Mouse (Mus musculus): ENCODE data around the gene Usp6nl. TPM values are rescaled to one million over a fixed set of nuclear protein-coding genes. Genes with fewer than 3 reads are reported as not detected.

The Usp6nl gene
- polyA plus RNA-seq, 2 experiments from 2014 or later, result 6.1 to 7.1 TPM

DNA sequence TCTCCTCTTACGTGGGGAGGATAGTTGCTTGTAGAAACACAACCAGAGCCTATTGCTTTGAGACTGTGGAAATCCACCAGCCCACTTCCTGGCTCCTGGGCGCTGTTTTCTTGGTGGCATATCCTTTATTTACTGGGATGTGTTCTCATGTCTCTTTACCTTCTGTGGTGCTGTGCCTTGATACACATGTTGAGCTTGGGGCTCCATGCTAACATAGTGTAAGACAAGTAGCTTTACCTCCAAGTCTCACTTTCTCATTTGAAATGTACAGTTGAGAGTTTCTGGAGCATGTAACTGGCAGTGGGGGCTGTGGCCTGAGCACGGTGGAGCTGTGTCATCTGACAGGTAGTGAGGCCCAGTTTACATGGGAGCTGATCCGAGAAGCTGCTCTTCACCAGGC is 54.5 kb downstream of the Usp6nl start:
- ATAC-seq, result no peak

GRCm38 (mm10) chr2:6378590-6379205 is 56.2 kb downstream of the Usp6nl start:
- ATAC-seq, result peak; percentile 10

DNA sequence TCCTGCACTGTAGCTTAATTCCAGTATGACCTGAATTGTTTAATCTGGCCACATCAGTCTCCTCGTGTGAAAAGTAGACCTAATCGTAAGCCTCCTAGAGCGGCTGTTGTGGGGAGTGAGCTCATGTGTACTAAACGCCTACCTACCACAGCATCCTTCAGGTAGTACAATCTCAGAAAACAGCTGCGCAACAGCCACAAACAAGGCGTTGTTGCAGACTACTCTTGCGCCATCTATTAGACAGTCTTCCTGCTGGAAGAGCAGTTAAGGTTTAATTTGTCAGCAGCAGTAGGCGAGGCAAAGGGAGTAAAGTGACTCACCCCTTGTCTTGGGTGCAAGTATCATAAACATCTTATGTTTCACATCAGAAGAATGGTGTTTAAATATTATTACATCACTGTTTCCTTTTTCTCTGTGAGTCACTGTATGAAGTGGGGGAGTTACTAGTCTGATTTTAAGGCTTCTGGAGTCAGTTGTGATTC is 57.3 kb downstream of the Usp6nl start:
- ATAC-seq, result peak; percentile 58

DNA sequence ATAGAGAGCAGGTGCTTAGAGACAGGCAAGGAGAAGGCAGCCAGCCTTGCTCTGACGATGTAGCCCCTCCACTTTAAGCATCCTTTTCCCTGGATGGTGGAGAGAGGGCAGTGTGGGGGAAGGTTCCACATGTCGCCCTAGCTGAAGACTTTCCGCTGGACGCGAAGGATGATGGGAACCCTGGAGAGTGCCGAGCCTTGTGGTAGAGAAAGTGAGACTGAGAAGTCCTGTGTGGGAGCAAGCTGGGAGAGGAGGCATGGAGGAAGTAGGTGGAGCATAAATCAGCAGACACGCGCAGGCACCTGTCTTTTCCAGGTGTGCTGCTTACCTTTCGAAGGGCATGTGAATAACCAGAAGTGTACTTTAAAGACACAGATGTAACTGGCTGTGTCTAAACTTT is 57.9 kb downstream of the Usp6nl start:
- ATAC-seq, result no peak

GRCm38 (mm10) chr2:6384407-6385146 is 62.1 kb downstream of the Usp6nl start:
- no peak for ATAC-seq

DNA sequence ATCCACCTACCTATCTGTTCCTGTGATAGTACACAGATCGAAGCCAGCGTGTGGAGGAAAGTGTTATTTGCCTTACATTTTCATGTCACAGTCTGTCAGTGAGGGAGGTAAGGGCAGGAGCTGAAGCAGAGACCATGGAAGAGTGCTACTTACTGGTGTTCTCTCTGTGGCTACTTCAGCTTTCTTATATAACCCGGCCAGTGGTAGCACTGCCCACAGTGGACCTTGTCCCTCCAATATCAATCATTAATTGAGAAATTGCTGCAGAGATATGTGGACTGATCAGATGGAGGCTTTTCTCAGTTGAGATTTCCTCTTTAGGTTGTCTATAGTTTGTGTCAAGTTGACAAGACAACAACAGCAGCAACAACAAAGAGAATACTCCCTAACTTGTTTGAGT is 66.7 kb downstream of the Usp6nl start:
- no peak for ATAC-seq

- peak; percentile 54 for ATAC-seq
These were observed 68.8 kb downstream of the Usp6nl start for GRCm38 (mm10) chr2:6391261-6391660.

GRCm38 (mm10) chr2:6391940-6392339 is 69.5 kb downstream of the Usp6nl start:
- ATAC-seq, result no peak

- peak; percentile 91 for ATAC-seq
These were observed 73.6 kb downstream of the Usp6nl start for GRCm38 (mm10) chr2:6395851-6396625.

DNA sequence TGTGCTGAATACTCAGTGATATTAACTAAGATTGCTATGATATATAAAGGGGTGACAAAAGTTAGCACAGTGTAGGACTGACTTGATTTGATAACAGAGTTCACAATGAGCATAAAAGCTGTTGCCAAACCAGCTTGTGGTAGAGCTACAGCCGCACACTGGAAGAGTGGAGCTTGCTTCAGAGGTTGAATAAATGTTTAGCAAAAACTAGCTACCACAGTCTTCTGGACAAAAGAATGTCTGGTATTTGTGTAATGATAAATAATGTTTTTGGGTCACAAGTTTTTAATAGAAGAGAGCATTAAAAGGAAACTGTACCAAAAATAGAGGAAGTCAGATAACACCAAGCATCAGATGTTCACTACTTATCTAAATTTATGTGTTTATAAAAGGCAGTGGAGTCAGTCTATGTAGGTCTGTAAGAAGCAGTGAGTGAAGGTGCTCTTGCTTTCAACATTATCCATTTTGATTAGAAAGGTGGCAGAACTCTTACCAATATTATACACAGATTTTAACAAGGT is 74.2 kb downstream of the Usp6nl start:
- ATAC-seq, result no peak

GRCm38 (mm10) chr2:6397166-6397565 is 74.7 kb downstream of the Usp6nl start:
- no peak for ATAC-seq

DNA sequence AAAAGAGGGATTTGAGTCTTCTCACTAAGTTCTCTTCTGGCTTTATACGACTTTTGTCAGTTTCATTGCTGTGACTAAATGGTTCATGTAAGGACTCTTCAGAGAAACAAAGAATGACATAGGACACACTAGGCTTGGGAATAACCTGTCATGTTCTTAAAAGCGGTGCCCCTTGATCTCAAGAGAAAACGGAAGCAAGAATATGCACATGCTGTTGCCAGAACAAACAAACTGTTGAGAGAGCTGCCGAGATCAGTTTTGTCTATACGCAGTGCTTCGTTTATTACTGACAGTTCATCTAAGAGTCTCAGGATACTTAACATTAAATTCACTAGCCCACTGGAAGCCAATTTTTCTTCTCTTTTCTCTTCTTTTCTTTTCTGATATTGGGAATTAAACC is 76.4 kb downstream of the Usp6nl start:
- no peak for ATAC-seq

- ATAC-seq, result no peak
These were observed 78.6 kb downstream of the Usp6nl start for GRCm38 (mm10) chr2:6401039-6401438.

DNA sequence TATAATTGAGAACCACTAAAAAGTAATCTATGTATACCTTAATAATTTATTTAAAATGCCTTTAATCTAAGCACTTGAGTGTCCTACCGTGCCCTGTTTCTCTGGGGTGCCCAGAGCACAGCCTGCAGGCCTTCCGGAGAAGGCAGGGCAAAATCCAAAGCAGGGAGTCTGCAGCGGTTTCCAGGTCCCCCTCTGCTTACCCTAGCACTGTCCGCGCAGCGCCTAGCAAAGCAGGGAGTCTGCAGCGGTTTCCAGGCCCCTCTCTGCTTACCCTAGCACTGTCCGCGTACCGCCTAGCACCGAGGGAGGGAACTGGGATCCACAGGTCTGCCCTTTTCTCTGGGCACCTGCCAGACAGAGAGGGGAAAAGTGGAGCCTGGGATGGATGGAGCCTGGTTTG is 80.9 kb downstream of the Usp6nl start:
- ATAC-seq, result no peak

DNA sequence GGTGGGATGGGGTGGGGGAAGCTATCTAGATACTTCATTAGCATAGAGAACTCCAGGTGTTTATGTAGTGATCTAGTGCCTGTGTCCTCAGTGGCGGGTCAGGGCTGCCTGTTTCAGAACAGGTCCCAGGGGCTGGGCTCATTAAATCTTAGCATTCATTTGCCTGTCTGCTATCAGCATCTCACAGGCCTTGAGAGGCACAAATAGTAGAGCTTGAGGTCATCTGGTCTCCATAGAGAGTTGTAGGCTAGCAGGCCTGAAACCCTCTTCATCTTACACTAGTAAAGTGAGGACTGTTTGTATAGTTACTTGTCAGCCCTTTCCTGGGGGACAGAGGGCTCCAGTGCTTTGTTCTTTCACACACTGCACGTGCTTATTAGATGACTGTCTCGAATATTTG is 81.5 kb downstream of the Usp6nl start:
- ATAC-seq, result no peak

DNA sequence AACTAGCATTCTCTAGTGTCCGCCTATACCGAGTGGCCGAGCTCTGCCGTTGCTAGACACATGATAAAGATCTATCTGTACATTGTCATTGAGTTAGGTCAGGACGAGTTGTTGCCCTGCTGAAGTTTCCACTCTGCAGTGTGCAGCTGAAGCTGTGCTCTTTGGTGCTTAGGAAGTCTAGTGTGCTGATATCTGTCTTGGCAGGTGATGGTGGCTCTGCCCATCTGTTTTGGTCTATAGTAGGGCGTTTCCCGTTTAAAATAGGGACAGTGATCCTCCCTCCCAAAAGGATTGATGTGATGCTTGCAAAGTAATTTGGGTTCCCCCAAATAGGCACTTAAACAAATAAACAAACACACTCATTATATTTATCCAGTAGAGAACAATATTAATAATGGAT is 82.2 kb downstream of the Usp6nl start:
- ATAC-seq, result no peak

- ATAC-seq, result peak; percentile 85
These were observed 82.9 kb downstream of the Usp6nl start for GRCm38 (mm10) chr2:6405059-6406033.

- no peak for ATAC-seq
These were observed 85.2 kb downstream of the Usp6nl start for GRCm38 (mm10) chr2:6407711-6408110.

DNA sequence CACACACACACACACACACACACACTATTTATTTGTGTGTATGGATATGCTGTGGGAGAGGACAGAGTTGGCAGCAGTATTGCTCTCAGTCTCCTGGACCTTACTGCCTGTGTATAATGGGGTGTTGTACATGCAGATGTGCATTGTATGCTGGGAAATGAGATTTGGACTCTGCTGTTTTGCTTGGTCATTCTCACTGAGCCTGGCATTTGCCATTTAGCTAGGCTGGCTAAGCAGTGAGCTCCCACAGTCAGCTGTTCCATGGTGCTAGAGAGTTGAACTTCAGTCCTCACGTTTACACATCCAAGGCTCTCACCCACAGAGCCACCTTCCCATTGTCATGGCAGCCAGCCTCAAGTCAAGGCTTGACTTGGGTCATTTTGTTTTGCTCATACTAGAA is 90.2 kb downstream of the Usp6nl start:
- no peak for ATAC-seq

- ATAC-seq, result no peak
These were observed 91.3 kb downstream of the Usp6nl start for GRCm38 (mm10) chr2:6413723-6414122.

GRCm38 (mm10) chr2:6414400-6414799 is 91.9 kb downstream of the Usp6nl start:
- ATAC-seq, result no peak

DNA sequence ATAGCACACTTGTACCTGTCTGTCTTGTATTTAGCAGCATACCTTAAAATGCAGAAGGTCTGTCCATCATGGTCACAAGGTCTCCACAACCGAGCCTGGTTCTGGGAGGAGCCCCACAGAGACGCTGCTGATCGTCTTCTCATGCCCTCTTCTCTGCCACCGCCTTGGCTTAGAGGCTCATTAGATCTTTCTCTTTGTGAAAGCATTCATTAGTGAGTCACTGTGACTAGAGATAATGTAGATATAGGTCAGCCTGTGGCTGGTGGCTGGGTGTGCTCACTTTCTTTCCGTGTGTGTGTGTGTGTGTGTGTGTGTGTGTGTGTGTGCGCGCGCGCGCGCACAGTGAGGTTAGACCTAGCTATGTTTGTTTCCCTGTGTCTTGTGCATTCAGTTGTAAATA is 94.7 kb downstream of the Usp6nl start:
- ATAC-seq, result no peak

Measured in activated CD4-positive, CD25-positive, alpha-beta regulatory T cell, adult 4 months (primary cell).